Mouse (Mus musculus) CH12.LX (cell line): ENCODE measurements around the gene Tlk2. TPM values are rescaled to one million over a fixed set of nuclear protein-coding genes. Genes with fewer than 3 reads are reported as not detected.

Source experiments
- DNase-seq: peaks from one replicate; pipeline ENCODE4 v3.0.0-alpha.2; 2013; ENCODE audit errors: extremely low read depth
- H3K27ac ChIP-seq: 2 replicates; pipeline ENCODE4 v1.5.1; 2012; ENCODE audit warnings: low read depth, mild to moderate bottlenecking, control low read depth, moderate library complexity; ENCODE audit not compliant: insufficient read depth
- H3K27me3 ChIP-seq: replicated peaks from 2 replicates; pipeline ENCODE3; 2012; ENCODE audit warnings: inconsistent platforms
- H3K36me3 ChIP-seq, 2 experiments: replicated peaks in 1 of 2; 2 replicates each; pipeline versions ENCODE3 to v1.6.1; 2012; ENCODE audit warnings: inconsistent platforms in 1 of 2, low read length in 1 of 2, mild to moderate bottlenecking in 1 of 2, mixed read lengths in 1 of 2, moderate library complexity in 1 of 2; ENCODE audit not compliant: control insufficient read depth in 1 of 2, insufficient read depth in 1 of 2
- H3K4me1 ChIP-seq, 2 experiments: 2 replicates each; pipeline ENCODE4 v1.6.1; 2012; ENCODE audit warnings: inconsistent platforms in 1 of 2, moderate library complexity in 1 of 2; ENCODE audit not compliant: insufficient read depth in 2 of 2, control insufficient read depth in 1 of 2
- H3K4me2 ChIP-seq: 2 replicates; pipeline ENCODE4 v1.6.1; 2012; ENCODE audit warnings: low read depth, mild to moderate bottlenecking, control low read depth; ENCODE audit not compliant: poor library complexity, insufficient read depth, severe bottlenecking
- H3K4me3 ChIP-seq, 3 experiments: fragments of 150-350 bp in 1 of 3; sonication (generic) in 1 of 3; replicated peaks in 1 of 3; 2 replicates each; pipeline versions ENCODE3 to v1.5.1; 2011 to 2012; ENCODE audit warnings: low read depth in 2 of 3, low read length in 2 of 3, mild to moderate bottlenecking in 2 of 3, moderate library complexity in 2 of 3, control low read depth in 1 of 3, improper control_type of control experiment in 1 of 3, inconsistent platforms in 1 of 3, mixed read lengths in 1 of 3; ENCODE audit not compliant: poor library complexity in 1 of 3
- H3K79me2 ChIP-seq: replicated peaks from 2 replicates; pipeline ENCODE4 v1.6.1; 2012; ENCODE audit warnings: mild to moderate bottlenecking, moderate library complexity; ENCODE audit not compliant: control insufficient read depth, poor library complexity, insufficient read depth, severe bottlenecking; ENCODE audit errors: extremely low read depth
- H3K9ac ChIP-seq: 2 replicates; pipeline ENCODE4 v1.6.1; 2012; ENCODE audit warnings: low read depth, mild to moderate bottlenecking, control low read depth, moderate library complexity; ENCODE audit not compliant: insufficient read depth
- H3K9me3 ChIP-seq: replicated peaks from 2 replicates; pipeline ENCODE3; 2012; ENCODE audit warnings: low read length, inconsistent platforms, mixed read lengths
- CHD1 ChIP-seq: IDR thresholded peaks from 2 replicates; pipeline ENCODE4 v1.6.1; 2012; ENCODE audit warnings: low read depth, low read length, improper control_type of control experiment, inconsistent platforms
- CHD2 ChIP-seq: IDR thresholded peaks from 2 replicates; pipeline ENCODE4 v1.6.1; 2011; ENCODE audit warnings: low read length, improper control_type of control experiment
- CTCF ChIP-seq, 2 experiments: IDR thresholded peaks in 1 of 2; conservative IDR thresholded peaks in 1 of 2; 2 replicates each; pipeline ENCODE4 v1.5.1; 2011 to 2012; ENCODE audit warnings: low read depth in 2 of 2, low read length in 2 of 2, improper control_type of control experiment in 1 of 2, inconsistent platforms in 1 of 2, mild to moderate bottlenecking in 1 of 2, moderate library complexity in 1 of 2
- E2F4 ChIP-seq: IDR thresholded peaks from 2 replicates; pipeline ENCODE4 v1.6.1; 2011; ENCODE audit warnings: low read depth, low read length, improper control_type of control experiment; ENCODE audit not compliant: insufficient replicate concordance
- ELF1 ChIP-seq: IDR thresholded peaks from 2 replicates; pipeline ENCODE4 v1.6.1; 2014; ENCODE audit warnings: low read depth, mild to moderate bottlenecking, inconsistent platforms, low read length, improper control_type of control experiment
- EP300 ChIP-seq: IDR thresholded peaks from 2 replicates; pipeline ENCODE4 v1.6.1; 2011; ENCODE audit warnings: low read length, improper control_type of control experiment
- ETS1 ChIP-seq: conservative IDR thresholded peaks from 2 replicates; pipeline ENCODE4 v1.6.1; 2012; ENCODE audit warnings: low read depth, mild to moderate bottlenecking, inconsistent platforms, low read length, improper control_type of control experiment, moderate library complexity
- GABPA ChIP-seq: IDR thresholded peaks from 2 replicates; pipeline ENCODE4 v1.6.1; 2012; ENCODE audit warnings: low read depth, low read length, improper control_type of control experiment, inconsistent platforms; ENCODE audit not compliant: insufficient replicate concordance
- HCFC1 ChIP-seq: IDR thresholded peaks from 2 replicates; pipeline ENCODE4 v1.6.1; 2012; ENCODE audit warnings: low read depth, mild to moderate bottlenecking, inconsistent platforms, low read length, improper control_type of control experiment
- JUND ChIP-seq: conservative IDR thresholded peaks from 2 replicates; pipeline ENCODE4 v1.6.1; 2011; ENCODE audit warnings: low read depth, low read length, improper control_type of control experiment
- MAFK ChIP-seq: IDR thresholded peaks from 2 replicates; pipeline ENCODE4 v1.6.1; 2011; ENCODE audit warnings: low read length, improper control_type of control experiment; ENCODE audit not compliant: insufficient replicate concordance
- MAX ChIP-seq: IDR thresholded peaks from 2 replicates; pipeline ENCODE4 v1.6.1; 2011; ENCODE audit warnings: low read length, improper control_type of control experiment
- MAZ ChIP-seq: IDR thresholded peaks from 2 replicates; pipeline ENCODE4 v1.6.1; 2012; ENCODE audit warnings: low read depth, mild to moderate bottlenecking, inconsistent platforms, low read length, improper control_type of control experiment, moderate library complexity
- MEF2A ChIP-seq: IDR thresholded peaks from 2 replicates; pipeline ENCODE4 v1.6.1; 2014; ENCODE audit warnings: low read depth, mild to moderate bottlenecking, inconsistent platforms, low read length, improper control_type of control experiment, borderline replicate concordance
- MYC ChIP-seq: IDR thresholded peaks from 2 replicates; pipeline ENCODE4 v1.6.1; 2011; ENCODE audit warnings: low read depth, mild to moderate bottlenecking, improper control_type of control experiment, low read length
- PAX5 ChIP-seq: IDR thresholded peaks from 2 replicates; pipeline ENCODE4 v1.6.1; 2012; ENCODE audit warnings: low read length, inconsistent platforms, mixed read lengths
- POLR2A ChIP-seq: IDR thresholded peaks from 2 replicates; pipeline ENCODE4 v1.6.1; 2011; ENCODE audit warnings: low read depth, mild to moderate bottlenecking, improper control_type of control experiment, low read length
- RCOR1 ChIP-seq: conservative IDR thresholded peaks from 2 replicates; pipeline ENCODE4 v1.6.1; 2012; ENCODE audit warnings: low read depth, mild to moderate bottlenecking, inconsistent platforms, low read length, improper control_type of control experiment
- SIN3A ChIP-seq: IDR thresholded peaks from 2 replicates; pipeline ENCODE4 v1.6.1; 2012; ENCODE audit warnings: low read length, improper control_type of control experiment, inconsistent platforms
- SMC3 ChIP-seq: IDR thresholded peaks from 2 replicates; pipeline ENCODE4 v1.6.1; 2011; ENCODE audit warnings: low read depth, low read length, improper control_type of control experiment
- TBP ChIP-seq: conservative IDR thresholded peaks from 2 replicates; pipeline ENCODE4 v1.6.1; 2011; ENCODE audit warnings: low read depth, low read length, improper control_type of control experiment
- UBTF ChIP-seq: IDR thresholded peaks from 2 replicates; pipeline ENCODE4 v1.6.1; 2012; ENCODE audit warnings: low read depth, mild to moderate bottlenecking, inconsistent platforms, low read length, improper control_type of control experiment, moderate library complexity
- ZMIZ1 ChIP-seq: IDR thresholded peaks from 2 replicates; pipeline ENCODE4 v1.6.1; 2012; ENCODE audit warnings: low read depth, mild to moderate bottlenecking, inconsistent platforms, low read length, improper control_type of control experiment
- dilution Hi-C: fragments of 300-500 bp; cut with MboI; formaldehyde crosslinking; loops from 2 replicates; pipeline ENCODE4 v1.14.3; 2020; ENCODE audit warnings: low sequenced_read_pairs; ENCODE audit not compliant: extremely low pct_unique_long_range_greater_than_20kb, extremely low pct_ligation_motif_present
- in situ Hi-C: fragments of 300-500 bp; cut with MboI; formaldehyde crosslinking; loops from 3 replicates; pipeline ENCODE4 v1.14.3; 2019; ENCODE audit warnings: low sequenced_read_pairs, low pct_ligation_motif_present, low pct_unique_long_range_greater_than_20kb, mixed read lengths
- polyA plus RNA-seq: library from polyadenylated mRNA; unstranded; fragments of >175 nt; gene quantifications from 2 replicates; pipeline ENCODE4 v1.2.1, GENCODE M21; 2012; ENCODE audit warnings: low read depth; ENCODE audit not compliant: insufficient read length
- total RNA-seq, 2 experiments: library from RNA; depleted of rRNA; stranded (reverse); fragments of 300-350 nt in 1 of 2; fragments of >200 nt in 1 of 2; gene quantifications; 2 replicates each; pipeline ENCODE4 v1.2.3; 2012 to 2014

The Tlk2 gene
- total and polyA plus RNA-seq, 3 experiments = 78.0 to 90.6 (median 85.1) TPM

- Histone ChIP-seq H3K4me3 (no peak overlapping the region), H3K79me2 (peaks cover 7% of the 10 kb centered on the region), H3K27ac (no peak overlapping the region), H3K27me3 (no peaks in the 10 kb centered on the region), H3K36me3 (peaks cover 34 to 76% of the 10 kb centered on the region in 2 experiments), H3K4me2 (no peak overlapping the region), H3K9ac (no peak overlapping the region), H3K9me3 (peaks cover 4% of the 10 kb centered on the region), H3K4me1 (no peaks in the 10 kb centered on the region)
- TF ChIP-seq SIN3A (no peak), ZMIZ1 (no peak), JUND (no peak), PAX5 (no peak), POLR2A (no peak)
- in situ Hi-C loops (no loop called here), dilution Hi-C loops (no loop called here)
- no peak for DNase-seq
Measured at GRCm38 (mm10) chr11:105217771-105218170, 39.2 kb downstream of the Tlk2 start.

- no peak for DNase-seq
- Histone ChIP-seq H3K4me2 (no peak overlapping the region), H3K27ac (no peak overlapping the region), H3K36me3 (peaks cover 13 to 77% of the 10 kb centered on the region in 2 experiments), H3K79me2 (peaks cover 3% of the 10 kb centered on the region; the same call in 1 of the 2 replicates), H3K4me1 (no peaks in the 10 kb centered on the region), H3K27me3 (no peaks in the 10 kb centered on the region), H3K9ac (no peak overlapping the region), H3K4me3 (no peak overlapping the region), H3K9me3 (no peaks in the 10 kb centered on the region)
- dilution Hi-C loops = no loop called here
- in situ Hi-C loops = no loop called here
- no peak for TF ChIP-seq EP300
- TF ChIP-seq ETS1 = no peak
- TF ChIP-seq TBP = no peak
- TF ChIP-seq ELF1 = no peak
- TF ChIP-seq CHD2 = no peak
- no peak for TF ChIP-seq CHD1
- TF ChIP-seq MAFK = no peak
- no peak for TF ChIP-seq GABPA
- no peak for TF ChIP-seq MYC
- TF ChIP-seq RCOR1 = no peak
- no peak for TF ChIP-seq CTCF (conservative IDR thresholded peaks at IDR 0.05 in 1 of 2, IDR thresholded peaks at IDR 0.05 in 1 of 2; ENCODE audit: low read depth in 2 of 2, low read length in 2 of 2)
- no peak for TF ChIP-seq MAX
- no peak for TF ChIP-seq E2F4
- no peak for TF ChIP-seq HCFC1
- TF ChIP-seq UBTF = no peak
- no peak for TF ChIP-seq SMC3
- no peak for TF ChIP-seq MAZ
- TF ChIP-seq PAX5 = no peak
- no peak for TF ChIP-seq MEF2A
Measured at GRCm38 (mm10) chr11:105234501-105234900, 55.9 kb downstream of the Tlk2 start.
